Mouse (Mus musculus): ENCODE results near the gene Cpt1a. TPM values are rescaled to one million over a fixed set of nuclear protein-coding genes. Genes with fewer than 3 reads are reported as not detected.

Gene Cpt1a
- polyA plus RNA-seq, 1 experiment from 2014 or later: 11.0 TPM

- ATAC-seq: no peak
- no peaks in the 10 kb centered on the region for H3K4me1 ChIP-seq
- WGBS: 63% methylated on average over 5 of the region's 5 CpGs
Observed at GRCm38 (mm10) chr19:3355096-3355495, 33.0 kb downstream of the Cpt1a start.

GRCm38 (mm10) chr19:3356516-3356915 is 34.4 kb downstream of the Cpt1a start:
- no peak for ATAC-seq
- Histone ChIP-seq H3K9ac (no peak overlapping the region), H3K36me3 (ENCODE audit: poor library complexity, severe bottlenecking) (no peaks in the 10 kb centered on the region), H3K27me3 (no peaks in the 10 kb centered on the region), H3K4me2 (no peak overlapping the region), H3K4me3 (no peak overlapping the region), H3K27ac (no peak overlapping the region), H3K9me3 (replicated peaks) (no peaks in the 10 kb centered on the region), H3K4me1 (no peaks in the 10 kb centered on the region)
- WGBS: 73% methylated on average over 5 of the region's 5 CpGs

More at GRCm38 (mm10) chr19:3355096-3355495, 33.0 kb downstream of the Cpt1a start:
- H3K4me3 ChIP-seq: no peak overlapping the region
- no peak overlapping the region for H3K27ac ChIP-seq
- H3K4me2 ChIP-seq: no peak overlapping the region
- no peaks in the 10 kb centered on the region for H3K27me3 ChIP-seq
- no peak overlapping the region for H3K9ac ChIP-seq
- H3K36me3 ChIP-seq (ENCODE audit: poor library complexity, severe bottlenecking): no peaks in the 10 kb centered on the region
- no peaks in the 10 kb centered on the region for H3K9me3 ChIP-seq (replicated peaks)

- ATAC-seq: no peak
- Histone ChIP-seq H3K4me3 (no peak overlapping the region), H3K27ac (no peak overlapping the region), H3K36me3 (ENCODE audit: poor library complexity, severe bottlenecking) (no peaks in the 10 kb centered on the region), H3K4me2 (no peak overlapping the region), H3K9me3 (replicated peaks) (no peaks in the 10 kb centered on the region), H3K27me3 (no peaks in the 10 kb centered on the region), H3K4me1 (no peaks in the 10 kb centered on the region), H3K9ac (no peak overlapping the region)
- WGBS: 81% methylated on average over 4 of the region's 4 CpGs
Observed at GRCm38 (mm10) chr19:3357620-3358019, 35.5 kb downstream of the Cpt1a start.

- H3K9ac ChIP-seq: no peak overlapping the region
- no peaks in the 10 kb centered on the region for H3K27me3 ChIP-seq
- H3K9me3 ChIP-seq (replicated peaks): no peaks in the 10 kb centered on the region
- H3K4me3 ChIP-seq: no peak overlapping the region
- no peaks in the 10 kb centered on the region for H3K4me1 ChIP-seq
- no peak overlapping the region for H3K27ac ChIP-seq
- H3K36me3 ChIP-seq (ENCODE audit: poor library complexity, severe bottlenecking): peaks cover 3% of the 10 kb centered on the region; the same call in 1 of the 2 replicates
- WGBS: 91% methylated on average over 13 of the region's 13 CpGs
- H3K4me2 ChIP-seq: no peak overlapping the region
- ATAC-seq: no peak
Observed at GRCm38 (mm10) chr19:3359841-3360588, 37.9 kb downstream of the Cpt1a start.

GRCm38 (mm10) chr19:3363510-3363909 is 41.4 kb downstream of the Cpt1a start:
- Histone ChIP-seq H3K4me2 (no peak overlapping the region), H3K36me3 (ENCODE audit: poor library complexity, severe bottlenecking) (peaks cover 18% of the 10 kb centered on the region), H3K27ac (no peak overlapping the region), H3K9ac (no peak overlapping the region), H3K27me3 (no peaks in the 10 kb centered on the region), H3K4me1 (no peaks in the 10 kb centered on the region), H3K4me3 (no peak overlapping the region), H3K9me3 (replicated peaks) (no peaks in the 10 kb centered on the region)
- no peak for ATAC-seq
- WGBS: 86% methylated on average over 4 of the region's 4 CpGs

GRCm38 (mm10) chr19:3365089-3365488 is 43.0 kb downstream of the Cpt1a start:
- ATAC-seq: no peak
- Histone ChIP-seq H3K36me3 (ENCODE audit: poor library complexity, severe bottlenecking) (peaks cover 22% of the 10 kb centered on the region), H3K27me3 (no peaks in the 10 kb centered on the region), H3K4me2 (no peak overlapping the region), H3K27ac (no peak overlapping the region), H3K9ac (no peak overlapping the region), H3K9me3 (replicated peaks) (no peaks in the 10 kb centered on the region), H3K4me3 (no peak overlapping the region), H3K4me1 (no peaks in the 10 kb centered on the region)
- WGBS: 99% methylated on average over 3 of the region's 3 CpGs

- 92% methylated on average over 3 of the region's 3 CpGs for WGBS
- Histone ChIP-seq H3K4me2 (no peak overlapping the region), H3K27me3 (no peaks in the 10 kb centered on the region), H3K9me3 (replicated peaks) (no peaks in the 10 kb centered on the region), H3K9ac (no peak overlapping the region), H3K27ac (no peak overlapping the region), H3K4me3 (no peak overlapping the region), H3K4me1 (no peaks in the 10 kb centered on the region), H3K36me3 (ENCODE audit: poor library complexity, severe bottlenecking) (peaks cover 22% of the 10 kb centered on the region)
- ATAC-seq: no peak
Observed at GRCm38 (mm10) chr19:3368276-3368675, 46.1 kb downstream of the Cpt1a start.

- no peak overlapping the region for H3K4me3 ChIP-seq
- no peak for ATAC-seq
- WGBS: 70% methylated on average over 12 of the region's 12 CpGs
- no peak overlapping the region for H3K4me2 ChIP-seq
- no peak overlapping the region for H3K9ac ChIP-seq
- H3K27ac ChIP-seq: no peak overlapping the region
- H3K36me3 ChIP-seq (ENCODE audit: poor library complexity, severe bottlenecking): peaks cover 4% of the 10 kb centered on the region; the same call in 1 of the 2 replicates
- no peaks in the 10 kb centered on the region for H3K27me3 ChIP-seq
- H3K4me1 ChIP-seq: no peaks in the 10 kb centered on the region
- no peaks in the 10 kb centered on the region for H3K9me3 ChIP-seq (replicated peaks)
Observed at GRCm38 (mm10) chr19:3373380-3373779, 51.2 kb downstream of the Cpt1a start.

GRCm38 (mm10) chr19:3374028-3374427 is 51.9 kb downstream of the Cpt1a start:
- WGBS: 63% methylated on average over 2 of the region's 2 CpGs
- H3K27ac ChIP-seq: no peak overlapping the region

GRCm38 (mm10) chr19:3375945-3376495 is 53.9 kb downstream of the Cpt1a start:
- H3K27me3 ChIP-seq: no peaks in the 10 kb centered on the region
- no peak overlapping the region for H3K4me3 ChIP-seq
- H3K36me3 ChIP-seq (ENCODE audit: poor library complexity, severe bottlenecking): peaks cover 13% of the 10 kb centered on the region; the same call in 1 of the 2 replicates
- H3K9me3 ChIP-seq (replicated peaks): no peaks in the 10 kb centered on the region
- H3K4me2 ChIP-seq: no peak overlapping the region
- no peak overlapping the region for H3K27ac ChIP-seq
- H3K4me1 ChIP-seq: no peaks in the 10 kb centered on the region
- H3K9ac ChIP-seq: no peak overlapping the region
- 71% methylated on average over 7 of the region's 7 CpGs for WGBS
- no peak for ATAC-seq

More at GRCm38 (mm10) chr19:3374028-3374427, 51.9 kb downstream of the Cpt1a start:
- H3K4me3 ChIP-seq: no peak overlapping the region
- ATAC-seq: no peak
- H3K4me2 ChIP-seq: no peak overlapping the region
- H3K9ac ChIP-seq: no peak overlapping the region
- no peaks in the 10 kb centered on the region for H3K9me3 ChIP-seq (replicated peaks)
- H3K36me3 ChIP-seq (ENCODE audit: poor library complexity, severe bottlenecking): peaks cover 6% of the 10 kb centered on the region; the same call in 1 of the 2 replicates
- no peaks in the 10 kb centered on the region for H3K27me3 ChIP-seq
- no peaks in the 10 kb centered on the region for H3K4me1 ChIP-seq

GRCm38 (mm10) chr19:3376966-3377715 is 55.0 kb downstream of the Cpt1a start:
- no peak overlapping the region for H3K27ac ChIP-seq
- no peak for ATAC-seq
- peaks cover 13% of the 10 kb centered on the region; the same call in 1 of the 2 replicates for H3K36me3 ChIP-seq (ENCODE audit: poor library complexity, severe bottlenecking)
- H3K9me3 ChIP-seq (replicated peaks): no peaks in the 10 kb centered on the region
- no peak overlapping the region for H3K4me3 ChIP-seq
- no peak overlapping the region for H3K4me2 ChIP-seq
- 31% methylated on average over 3 of the region's 4 CpGs for WGBS
- no peaks in the 10 kb centered on the region for H3K4me1 ChIP-seq
- no peak overlapping the region for H3K9ac ChIP-seq
- H3K27me3 ChIP-seq: no peaks in the 10 kb centered on the region

GRCm38 (mm10) chr19:3378614-3379013 is 56.5 kb downstream of the Cpt1a start:
- H3K36me3 ChIP-seq (ENCODE audit: poor library complexity, severe bottlenecking): peaks cover 13% of the 10 kb centered on the region; the same call in 1 of the 2 replicates
- H3K4me2 ChIP-seq: no peak overlapping the region
- ATAC-seq: no peak
- H3K4me3 ChIP-seq: no peak overlapping the region
- H3K9ac ChIP-seq: no peak overlapping the region
- H3K27me3 ChIP-seq: no peaks in the 10 kb centered on the region
- 97% methylated on average over 3 of the region's 3 CpGs for WGBS
- no peaks in the 10 kb centered on the region for H3K9me3 ChIP-seq (replicated peaks)
- H3K27ac ChIP-seq: no peak overlapping the region
- no peaks in the 10 kb centered on the region for H3K4me1 ChIP-seq
